Mouse (Mus musculus) neural tube, embryonic 15.5 days (tissue): ENCODE data around the gene Igsf21. TPM values are rescaled to one million over a fixed set of nuclear protein-coding genes. Genes with fewer than 3 reads are reported as not detected.

Source experiments
- ATAC-seq: fragments of 200-750 bp; cut with Nextera tagmentation; 2 replicates; pipeline ENCODE4 v1.8.0; 2017; ENCODE audit warnings: mild to moderate bottlenecking, moderate TSS enrichment, moderate library complexity; ENCODE audit not compliant: low FRiP score
- H3K27ac ChIP-seq: fragments of 300-500 bp; sonication (generic); replicated peaks from 2 replicates; pipeline ENCODE4 v1.5.1; 2015; ENCODE audit warnings: mild to moderate bottlenecking, inconsistent platforms
- H3K27me3 ChIP-seq: fragments of 300-500 bp; sonication (generic); replicated peaks from 2 replicates; pipeline ENCODE4 v1.6.1; 2015; ENCODE audit warnings: inconsistent platforms
- H3K36me3 ChIP-seq: fragments of 300-500 bp; sonication (generic); 2 replicates; pipeline ENCODE4 v1.6.1; 2015; ENCODE audit warnings: inconsistent platforms
- H3K4me1 ChIP-seq: fragments of 300-500 bp; sonication (generic); 2 replicates; pipeline ENCODE4 v1.6.1; 2015; ENCODE audit warnings: inconsistent platforms
- H3K4me2 ChIP-seq: fragments of 300-500 bp; sonication (generic); 2 replicates; pipeline ENCODE4 v1.6.1; 2015; ENCODE audit warnings: inconsistent platforms, mild to moderate bottlenecking, moderate library complexity
- H3K4me3 ChIP-seq: fragments of 300-500 bp; sonication (generic); replicated peaks from 2 replicates; pipeline ENCODE4 v1.5.1; 2015; ENCODE audit warnings: mild to moderate bottlenecking, inconsistent platforms
- H3K9ac ChIP-seq: fragments of 300-500 bp; sonication (generic); replicated peaks from 2 replicates; pipeline ENCODE4 v1.6.1; 2015; ENCODE audit warnings: mild to moderate bottlenecking, inconsistent platforms
- H3K9me3 ChIP-seq: fragments of 300-500 bp; sonication (generic); replicated peaks from 2 replicates; pipeline ENCODE4 v1.6.1; 2016; ENCODE audit warnings: inconsistent platforms
- WGBS: fragments of 180-500 bp; shearing (Covaris S2); methylation state at CpG from one replicate; pipeline ENCODE4 v1.1.7; 2015; ENCODE audit warnings: mixed read lengths; 5-methylcytosine and 5-hydroxymethylcytosine counted together
- polyA plus RNA-seq: library from polyadenylated mRNA; unstranded; fragments of >200 nt; fragmentation: Nextera tagmentation; extraction: Ambion mirVana; gene quantifications from 2 replicates; pipeline ENCODE4 v1.2.1, GENCODE M21; 2015

Igsf21 gene
- polyA plus RNA-seq, 1 experiment from 2014 or later = 116 TPM

DNA sequence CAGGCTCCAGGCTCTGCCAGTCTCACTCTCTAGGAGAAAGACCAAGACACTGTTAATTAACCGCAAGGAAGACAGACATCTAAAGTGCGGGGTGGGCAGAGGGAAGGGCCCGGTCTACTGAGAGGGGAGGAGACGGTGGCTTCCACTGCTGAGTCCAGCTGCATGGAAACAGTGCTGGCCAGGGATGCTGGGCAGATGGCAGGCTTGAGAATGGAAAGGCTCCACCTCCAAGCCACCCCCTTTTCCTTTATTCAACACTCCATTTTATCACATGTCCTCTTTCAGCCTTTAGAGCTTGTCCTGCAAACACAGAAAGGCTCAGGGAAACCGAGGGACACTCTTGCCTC, 216.6 kb downstream of the Igsf21 start:
- WGBS = 14% methylated on average over 5 of the region's 5 CpGs
- H3K9ac ChIP-seq = no peak overlapping the region
- H3K27me3 ChIP-seq = peaks cover 3% of the 10 kb centered on the region; the same call in 1 of the 2 replicates
- H3K4me1 ChIP-seq = peaks cover 18% of the 10 kb centered on the region
- no peaks in the 10 kb centered on the region for H3K36me3 ChIP-seq
- no peaks in the 10 kb centered on the region for H3K9me3 ChIP-seq
- no peak overlapping the region for H3K4me3 ChIP-seq
- peak; percentile 71 for ATAC-seq
- H3K27ac ChIP-seq = peak overlapping the region; percentile 69
- H3K4me2 ChIP-seq = no peak overlapping the region

DNA sequence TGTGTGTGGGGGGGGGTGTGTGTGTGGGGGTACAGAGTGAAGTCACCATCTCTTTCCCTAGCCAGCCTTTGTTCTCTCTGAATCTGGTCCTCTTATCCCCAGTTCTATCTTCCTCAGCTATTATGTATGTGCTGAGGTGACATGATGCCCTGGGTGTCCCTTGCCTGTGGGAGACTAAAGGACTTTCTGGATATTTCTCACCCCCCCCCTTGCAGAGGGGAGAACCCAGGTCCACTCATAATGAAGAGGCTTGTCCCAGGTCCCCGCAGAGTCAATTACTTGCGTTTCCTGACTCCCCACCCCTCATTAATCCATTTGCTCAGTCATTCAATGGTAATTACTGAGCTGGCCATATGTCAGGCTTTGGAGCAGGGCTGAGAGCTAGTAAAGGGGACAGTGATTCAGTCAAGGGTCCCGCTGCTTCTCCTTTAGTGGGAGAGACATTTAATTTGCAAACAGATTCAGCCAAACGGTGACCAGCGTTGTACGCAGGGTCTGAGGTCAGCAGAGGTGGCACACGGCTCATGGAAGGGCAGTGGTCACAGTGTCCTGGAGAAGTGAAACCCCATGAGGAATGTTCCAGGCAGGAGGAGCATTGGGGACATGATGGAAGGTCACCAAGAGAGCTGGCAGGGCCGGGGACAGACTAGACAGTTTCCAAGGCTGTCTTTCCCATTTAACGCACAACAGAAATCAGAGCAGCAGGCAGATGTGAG, 217.1 kb downstream of the Igsf21 start:
- Histone ChIP-seq H3K9ac (no peak overlapping the region), H3K4me3 (no peak overlapping the region), H3K9me3 (no peaks in the 10 kb centered on the region), H3K4me1 (peaks cover 18% of the 10 kb centered on the region), H3K4me2 (no peak overlapping the region), H3K27me3 (peaks cover 3% of the 10 kb centered on the region; the same call in 1 of the 2 replicates), H3K27ac (peak overlapping the region; percentile 69), H3K36me3 (no peaks in the 10 kb centered on the region)
- ATAC-seq = peak; percentile 40; the same call in 1 of the 2 replicates
- 16% methylated on average over 9 of the region's 9 CpGs for WGBS

DNA sequence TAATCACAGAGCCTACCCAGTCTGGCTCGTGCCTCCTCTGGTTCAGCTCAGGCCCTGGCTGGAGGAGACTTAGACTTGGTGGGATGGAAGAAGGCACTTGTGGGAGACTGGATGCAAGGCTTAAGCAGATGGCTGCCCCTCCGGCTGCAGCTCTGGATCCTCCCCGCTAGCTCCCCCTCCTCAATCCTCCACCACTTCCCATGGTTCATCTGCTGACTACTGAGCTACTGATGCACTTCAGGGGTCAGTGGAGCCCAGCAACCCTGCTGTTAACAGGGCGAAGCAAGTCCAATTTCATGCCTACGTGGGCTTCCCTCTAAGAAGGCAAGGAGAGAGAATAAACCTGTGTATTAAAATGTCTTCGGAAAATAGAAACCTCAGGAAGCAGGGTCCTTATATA, 222.8 kb downstream of the Igsf21 start:
- Histone ChIP-seq H3K4me1 (no peaks in the 10 kb centered on the region), H3K27me3 (no peaks in the 10 kb centered on the region), H3K9ac (no peak overlapping the region), H3K27ac (no peak overlapping the region), H3K36me3 (no peaks in the 10 kb centered on the region), H3K9me3 (no peaks in the 10 kb centered on the region), H3K4me2 (no peak overlapping the region), H3K4me3 (no peak overlapping the region)
- ATAC-seq = no peak
- 64% methylated on average over 6 of the region's 6 CpGs for WGBS

DNA sequence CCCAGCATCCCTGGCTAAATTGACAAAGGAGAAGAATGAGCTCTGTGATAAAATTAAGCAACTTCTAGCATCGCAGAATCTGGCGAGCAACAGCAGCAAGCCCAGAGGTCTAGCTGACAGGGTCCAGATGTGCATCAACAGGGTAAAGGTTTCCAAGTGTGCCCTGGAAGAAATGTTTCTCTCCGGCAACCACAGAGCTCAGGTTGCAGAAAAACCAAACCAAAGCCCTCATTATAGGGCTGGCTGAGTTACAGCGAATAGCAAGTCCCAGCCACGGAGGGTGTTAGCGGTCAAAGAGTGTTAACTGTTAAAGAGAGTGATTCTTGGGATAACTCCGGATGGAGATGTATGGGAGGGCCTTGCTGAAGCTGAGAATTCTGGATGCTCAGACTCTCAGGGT, 230.7 kb downstream of the Igsf21 start:
- H3K36me3 ChIP-seq = no peaks in the 10 kb centered on the region
- H3K4me3 ChIP-seq = no peak overlapping the region
- H3K27me3 ChIP-seq = no peaks in the 10 kb centered on the region
- no peak overlapping the region for H3K9ac ChIP-seq
- ATAC-seq = no peak
- H3K9me3 ChIP-seq = no peaks in the 10 kb centered on the region
- 65% methylated on average over 7 of the region's 7 CpGs for WGBS
- no peak overlapping the region for H3K27ac ChIP-seq
- H3K4me1 ChIP-seq = peaks cover 8% of the 10 kb centered on the region
- no peak overlapping the region for H3K4me2 ChIP-seq

DNA sequence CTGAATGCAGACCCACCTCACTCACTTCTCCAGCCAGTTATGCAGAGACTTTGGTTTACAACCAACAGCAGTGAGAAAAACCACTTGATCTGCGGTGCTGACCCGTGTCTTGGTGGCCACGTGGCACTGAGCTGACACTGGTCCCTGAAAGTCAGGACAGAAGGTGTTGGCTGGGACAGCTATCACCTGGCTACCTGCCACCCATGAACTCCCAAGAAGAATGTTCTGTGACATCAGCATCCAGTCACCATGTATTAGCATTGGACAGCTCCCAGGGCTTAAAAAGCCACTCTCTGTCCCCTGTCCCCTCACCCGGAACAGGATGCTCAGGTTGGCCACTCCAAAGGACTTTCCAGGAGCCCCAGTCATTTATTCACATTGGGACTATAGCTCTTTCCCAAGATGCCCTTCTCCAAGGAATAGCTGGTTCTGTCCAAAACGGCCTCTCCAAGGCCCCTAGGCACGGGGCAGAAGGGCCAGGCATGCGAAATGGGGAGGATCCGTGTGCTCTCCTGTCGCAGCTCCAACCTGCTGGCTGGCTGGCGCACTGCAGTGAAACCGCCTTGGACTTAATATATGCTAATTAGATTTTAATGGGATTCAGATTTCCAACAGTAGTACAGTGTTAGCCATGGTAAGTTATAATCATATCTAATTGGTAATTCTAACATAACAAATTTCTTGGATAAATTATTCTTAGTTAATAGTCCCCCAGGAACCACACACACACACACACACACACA, 235.7 kb downstream of the Igsf21 start:
- Histone ChIP-seq H3K4me3 (no peak overlapping the region), H3K27me3 (0 out of 2 replicates have a peak, but pooled peaks cover 3% of the 10 kb centered on the region), H3K9ac (no peak overlapping the region), H3K4me2 (no peak overlapping the region), H3K4me1 (peaks cover 12% of the 10 kb centered on the region), H3K9me3 (no peaks in the 10 kb centered on the region), H3K36me3 (no peaks in the 10 kb centered on the region), H3K27ac (no peak overlapping the region)
- WGBS = 45% methylated on average over 11 of the region's 11 CpGs
- peak; percentile 64; the same call in 1 of the 2 replicates for ATAC-seq

DNA sequence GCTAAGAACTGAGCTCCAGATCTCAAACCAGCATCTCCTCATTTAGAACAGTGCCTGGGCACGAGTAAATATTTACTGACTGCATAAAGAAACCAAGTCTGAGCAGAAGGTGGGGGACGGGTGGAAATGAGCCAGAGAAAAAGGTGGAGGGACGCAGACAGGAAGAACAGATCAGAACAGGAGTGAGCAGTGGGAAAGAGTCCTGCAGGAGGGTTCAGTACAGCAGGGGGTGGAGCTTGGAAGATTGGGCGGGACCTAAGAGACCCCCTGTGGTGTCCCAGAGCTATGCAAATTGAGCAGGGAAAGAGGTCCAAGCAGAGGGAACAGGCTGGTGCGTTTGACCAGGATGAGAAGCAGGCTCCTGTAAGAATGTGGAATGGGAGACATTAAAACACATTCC, 241.7 kb downstream of the Igsf21 start:
- ATAC-seq = no peak
- H3K4me2 ChIP-seq = peak overlapping the region; percentile 48
- H3K9ac ChIP-seq = no peak overlapping the region
- 26% methylated on average over 5 of the region's 5 CpGs for whole genome bisulfite sequencing
- no peak overlapping the region for H3K27ac ChIP-seq
- peaks cover 32% of the 10 kb centered on the region for H3K27me3 ChIP-seq
- H3K4me3 ChIP-seq = 0 out of 2 replicates have a peak overlapping the region, but pooled peaks have one; percentile 11
- no peaks in the 10 kb centered on the region for H3K9me3 ChIP-seq
- no peaks in the 10 kb centered on the region for H3K36me3 ChIP-seq
- peaks cover 34% of the 10 kb centered on the region for H3K4me1 ChIP-seq

DNA sequence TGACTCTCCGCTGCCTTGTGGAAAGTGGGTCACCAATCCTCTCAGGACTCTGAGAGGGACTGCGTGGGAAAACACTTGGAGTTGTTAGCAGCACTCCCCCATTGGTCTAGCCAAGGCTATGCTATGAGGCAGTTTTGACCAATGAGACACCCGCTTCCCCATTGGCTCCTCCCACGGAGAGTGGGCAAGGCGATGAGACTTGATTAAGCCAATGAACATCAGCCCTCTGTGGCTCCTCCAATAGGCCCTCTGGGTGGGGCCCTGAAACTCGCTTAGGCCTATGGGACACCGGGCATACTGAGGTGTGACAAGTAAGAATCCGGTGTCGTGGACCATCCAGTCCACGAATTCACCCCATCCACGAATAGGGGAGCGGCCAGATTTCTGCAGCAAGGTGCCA, 242.4 kb downstream of the Igsf21 start:
- peaks cover 32% of the 10 kb centered on the region for H3K27me3 ChIP-seq
- no peak overlapping the region for H3K27ac ChIP-seq
- H3K4me2 ChIP-seq = peak overlapping the region; percentile 48
- WGBS = 14% methylated on average over 12 of the region's 12 CpGs
- peak; percentile 71 for ATAC-seq
- H3K9me3 ChIP-seq = no peaks in the 10 kb centered on the region
- H3K36me3 ChIP-seq = no peaks in the 10 kb centered on the region
- H3K9ac ChIP-seq = no peak overlapping the region
- peaks cover 34% of the 10 kb centered on the region for H3K4me1 ChIP-seq
- H3K4me3 ChIP-seq = peak overlapping the region; percentile 11; the same call in 1 of the 2 replicates

DNA sequence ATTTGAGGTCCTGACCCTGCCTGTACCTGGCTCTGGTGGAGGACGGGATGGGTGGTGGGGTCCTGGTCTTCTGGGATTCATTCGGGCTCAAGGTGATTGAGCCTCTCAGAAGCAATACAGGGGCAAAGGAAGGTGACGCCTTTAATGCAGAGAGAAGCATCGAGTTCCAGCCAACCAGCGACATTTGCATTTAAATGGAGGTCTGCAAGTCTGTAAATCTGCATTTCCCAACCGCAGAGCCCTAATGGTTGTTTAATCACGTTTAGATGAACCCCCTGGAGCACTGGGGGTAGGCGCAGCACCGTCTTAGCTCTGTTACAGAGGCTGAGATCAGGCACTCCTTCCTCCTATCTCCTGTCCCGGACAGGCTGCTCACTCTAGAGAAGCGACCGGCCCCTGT, 244.5 kb downstream of the Igsf21 start:
- H3K4me1 ChIP-seq = peaks cover 39% of the 10 kb centered on the region
- no peak overlapping the region for H3K4me2 ChIP-seq
- no peak overlapping the region for H3K27ac ChIP-seq
- H3K9me3 ChIP-seq = no peaks in the 10 kb centered on the region
- no peak overlapping the region for H3K4me3 ChIP-seq
- H3K36me3 ChIP-seq = no peaks in the 10 kb centered on the region
- 5% methylated on average over 12 of the region's 12 CpGs for WGBS
- no peak for ATAC-seq
- no peak overlapping the region for H3K9ac ChIP-seq
- H3K27me3 ChIP-seq = peaks cover 32% of the 10 kb centered on the region

DNA sequence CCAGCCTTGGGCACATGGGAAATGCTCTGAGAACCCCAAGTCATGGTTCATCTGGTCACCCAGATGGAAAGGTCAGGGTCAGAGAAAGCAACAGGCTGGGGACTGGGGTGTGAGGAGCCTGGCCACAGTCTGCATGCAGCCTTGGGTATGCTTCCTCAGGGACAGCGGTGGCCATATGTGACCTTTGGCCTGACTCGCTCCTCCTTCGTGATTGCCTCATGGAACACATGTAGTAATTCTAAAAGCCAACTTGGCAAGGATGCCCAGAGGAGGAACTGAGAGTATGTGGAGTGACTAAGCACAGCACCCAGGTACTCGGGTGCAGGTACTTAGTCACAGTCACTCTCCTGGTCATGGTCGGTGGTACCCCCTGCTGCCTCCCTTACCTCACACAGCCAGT, 245.7 kb downstream of the Igsf21 start:
- no peak for ATAC-seq
- Histone ChIP-seq H3K9me3 (no peaks in the 10 kb centered on the region), H3K4me2 (no peak overlapping the region), H3K27ac (no peak overlapping the region), H3K9ac (no peak overlapping the region), H3K36me3 (no peaks in the 10 kb centered on the region), H3K4me1 (peaks cover 43% of the 10 kb centered on the region), H3K4me3 (no peak overlapping the region), H3K27me3 (peaks cover 29% of the 10 kb centered on the region)
- whole genome bisulfite sequencing = 77% methylated on average over 5 of the region's 5 CpGs

DNA sequence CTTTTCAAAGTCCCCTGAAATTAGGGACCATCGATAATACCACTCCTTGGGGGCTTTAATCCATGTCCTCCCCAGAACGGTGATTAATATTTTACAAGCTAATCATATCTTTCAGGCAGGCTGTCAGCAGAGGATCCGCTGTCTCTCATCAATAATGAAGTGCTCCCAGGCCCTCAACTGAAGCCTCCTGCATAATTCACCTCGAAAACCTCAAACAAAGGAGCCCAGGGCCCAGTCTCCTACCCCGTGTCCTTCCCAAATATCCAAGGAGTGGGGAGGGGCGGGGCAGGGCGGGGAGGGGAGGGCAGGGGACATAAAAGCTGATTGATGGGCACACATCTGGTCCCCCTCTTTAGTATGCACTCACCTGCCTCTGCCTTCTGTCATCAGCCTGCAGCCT, 247.6 kb downstream of the Igsf21 start:
- H3K4me3 ChIP-seq = no peak overlapping the region
- no peak overlapping the region for H3K27ac ChIP-seq
- H3K4me2 ChIP-seq = no peak overlapping the region
- no peak overlapping the region for H3K9ac ChIP-seq
- H3K9me3 ChIP-seq = no peaks in the 10 kb centered on the region
- H3K36me3 ChIP-seq = no peaks in the 10 kb centered on the region
- H3K4me1 ChIP-seq = peaks cover 37% of the 10 kb centered on the region
- no peak for ATAC-seq
- peaks cover 20% of the 10 kb centered on the region for H3K27me3 ChIP-seq
- WGBS = 22% methylated on average over 7 of the region's 7 CpGs

DNA sequence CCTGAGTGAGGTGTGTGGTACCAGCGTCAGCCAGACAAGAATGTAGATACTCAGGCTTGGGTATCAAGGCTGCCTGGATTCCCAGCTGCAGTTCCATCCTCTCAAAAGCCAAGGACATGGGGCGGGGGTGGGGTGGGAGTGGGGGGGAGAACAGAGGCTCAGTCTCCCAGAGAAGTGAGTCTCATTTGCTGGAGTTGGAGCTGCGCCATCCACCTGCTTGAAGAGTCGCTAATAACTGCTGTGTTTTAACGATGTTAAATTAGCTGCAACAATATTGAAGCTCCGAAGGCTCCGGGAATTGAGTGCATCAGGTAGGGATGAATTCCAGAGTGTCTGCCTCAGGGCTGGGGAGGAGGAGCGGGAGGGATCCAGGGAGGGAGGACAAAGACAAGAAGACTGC, 250.9 kb downstream of the Igsf21 start:
- Histone ChIP-seq H3K9ac (no peak overlapping the region), H3K4me2 (no peak overlapping the region), H3K27me3 (no peaks in the 10 kb centered on the region), H3K36me3 (no peaks in the 10 kb centered on the region), H3K4me3 (no peak overlapping the region), H3K9me3 (no peaks in the 10 kb centered on the region), H3K27ac (peak overlapping the region; percentile 65), H3K4me1 (peaks cover 15% of the 10 kb centered on the region)
- ATAC-seq = peak; percentile 54
- 35% methylated on average over 8 of the region's 8 CpGs for WGBS
